Mouse (Mus musculus): ENCODE measurements at regions not wholly inside any gene's neighbourhood (a gene's known extent, or its start where the extent isn't known, plus 50 kb on each side); places are given as distances from the start of the nearest gene placed in this dataset.

DNA sequence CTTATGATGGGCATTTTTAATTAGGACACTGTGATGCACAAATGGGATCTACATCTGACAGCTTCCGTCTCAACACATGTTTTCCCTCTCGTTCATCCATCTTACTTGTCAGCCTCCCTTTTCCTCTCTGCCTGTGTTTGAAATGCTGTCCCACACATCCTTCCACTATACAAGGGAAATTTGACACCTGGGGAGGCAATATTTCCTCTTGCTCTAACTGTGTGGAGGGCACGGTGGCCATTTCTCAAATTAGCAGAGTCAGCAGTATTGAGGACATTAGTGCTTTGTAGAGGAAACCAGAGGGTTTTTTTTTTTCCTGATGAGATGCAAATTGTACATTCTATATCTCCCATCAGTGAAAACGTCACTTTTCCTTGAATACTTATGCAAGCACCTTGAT lies 712.2 kb downstream of the Slc4a3 start:
- Histone ChIP-seq H3K4me3 (ENCODE audit: low read depth, low read length) (no peak overlapping the region), H3K9ac (ENCODE audit: low read depth, low read length) (no peak overlapping the region), H3K36me3 (ENCODE audit: control insufficient read depth, insufficient read depth) (no peaks in the 10 kb centered on the region), H3K4me1 (replicated peaks; ENCODE audit: control insufficient read depth, insufficient read depth, low read length) (no peaks in the 10 kb centered on the region), H3K27me3 (replicated peaks; ENCODE audit: control insufficient read depth, insufficient read depth, low read length) (no peaks in the 10 kb centered on the region), H3K9me3 (ENCODE audit: control insufficient read depth) (no peaks in the 10 kb centered on the region), H3K4me2 (replicated peaks; ENCODE audit: low read depth) (no peak overlapping the region), H3K27ac (ENCODE audit: low read depth, low read length) (no peak overlapping the region)
- 60% methylated on average over 4 of the region's 4 CpGs for WGBS
- ATAC-seq: no peak
- TF ChIP-seq CTCF (IDR thresholded peaks at IDR 0.05; ENCODE audit: low read depth): no peak

DNA sequence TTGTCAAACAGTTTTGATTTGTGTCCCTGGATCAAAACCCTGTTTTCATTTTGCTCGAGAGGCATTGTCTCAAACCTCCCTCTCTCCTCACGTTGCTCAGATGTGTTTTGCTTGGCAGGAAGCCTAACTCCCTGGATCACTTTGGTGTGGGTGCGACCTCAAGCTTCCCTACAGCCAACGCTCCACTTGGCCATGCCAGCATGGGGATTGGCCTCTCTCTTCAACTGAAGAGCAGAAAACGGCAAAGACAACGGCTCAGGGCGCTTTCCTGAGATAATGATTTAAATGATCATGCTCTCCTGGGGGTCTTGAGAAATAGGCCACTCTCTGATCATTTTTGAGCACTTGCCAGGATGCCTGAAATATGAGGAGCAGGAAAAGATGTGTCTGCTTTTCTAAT lies 730.1 kb downstream of the Slc4a3 start:
- no peaks in the 10 kb centered on the region for H3K27me3 ChIP-seq (replicated peaks; ENCODE audit: control insufficient read depth, insufficient read depth, low read length)
- no peak overlapping the region for H3K27ac ChIP-seq (ENCODE audit: low read depth, low read length)
- H3K36me3 ChIP-seq (ENCODE audit: control insufficient read depth, insufficient read depth): no peaks in the 10 kb centered on the region
- no peaks in the 10 kb centered on the region for H3K9me3 ChIP-seq (ENCODE audit: control insufficient read depth)
- ATAC-seq: no peak
- no peak overlapping the region for H3K4me2 ChIP-seq (replicated peaks; ENCODE audit: low read depth)
- no peak for TF ChIP-seq CTCF (IDR thresholded peaks at IDR 0.05; ENCODE audit: low read depth)
- no peak overlapping the region for H3K9ac ChIP-seq (ENCODE audit: low read depth, low read length)
- 48% methylated on average over 7 of the region's 7 CpGs for WGBS
- no peaks in the 10 kb centered on the region for H3K4me1 ChIP-seq (replicated peaks; ENCODE audit: control insufficient read depth, insufficient read depth, low read length)
- H3K4me3 ChIP-seq (ENCODE audit: low read depth, low read length): no peak overlapping the region

DNA sequence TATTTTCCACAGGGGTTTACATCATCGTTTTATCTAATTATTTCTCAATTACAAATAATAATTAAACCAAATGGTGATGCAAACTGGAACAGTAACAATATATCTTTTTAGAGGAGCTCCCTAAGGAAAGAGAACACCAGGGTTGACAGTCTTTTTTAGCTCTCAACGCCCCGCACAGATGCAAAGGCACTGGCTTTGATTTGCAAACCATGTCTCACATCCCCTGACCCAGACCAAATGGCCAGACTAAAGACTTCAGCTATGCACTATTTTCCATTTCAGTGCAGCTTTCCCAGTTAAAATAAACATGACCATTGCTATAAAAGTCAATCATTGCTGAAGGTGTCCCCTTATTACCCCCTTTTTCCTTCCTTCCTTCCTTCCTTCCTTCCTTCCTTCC lies 730.6 kb downstream of the Slc4a3 start:
- H3K4me3 ChIP-seq (ENCODE audit: low read depth, low read length): no peak overlapping the region
- no peaks in the 10 kb centered on the region for H3K4me1 ChIP-seq (replicated peaks; ENCODE audit: control insufficient read depth, insufficient read depth, low read length)
- WGBS: 62% methylated on average over 3 of the region's 3 CpGs
- no peak overlapping the region for H3K9ac ChIP-seq (ENCODE audit: low read depth, low read length)
- H3K9me3 ChIP-seq (ENCODE audit: control insufficient read depth): no peaks in the 10 kb centered on the region
- ATAC-seq: no peak
- no peaks in the 10 kb centered on the region for H3K36me3 ChIP-seq (ENCODE audit: control insufficient read depth, insufficient read depth)
- H3K27me3 ChIP-seq (replicated peaks; ENCODE audit: control insufficient read depth, insufficient read depth, low read length): no peaks in the 10 kb centered on the region
- no peak for TF ChIP-seq CTCF (IDR thresholded peaks at IDR 0.05; ENCODE audit: low read depth)
- H3K27ac ChIP-seq (ENCODE audit: low read depth, low read length): no peak overlapping the region
- H3K4me2 ChIP-seq (replicated peaks; ENCODE audit: low read depth): no peak overlapping the region

DNA sequence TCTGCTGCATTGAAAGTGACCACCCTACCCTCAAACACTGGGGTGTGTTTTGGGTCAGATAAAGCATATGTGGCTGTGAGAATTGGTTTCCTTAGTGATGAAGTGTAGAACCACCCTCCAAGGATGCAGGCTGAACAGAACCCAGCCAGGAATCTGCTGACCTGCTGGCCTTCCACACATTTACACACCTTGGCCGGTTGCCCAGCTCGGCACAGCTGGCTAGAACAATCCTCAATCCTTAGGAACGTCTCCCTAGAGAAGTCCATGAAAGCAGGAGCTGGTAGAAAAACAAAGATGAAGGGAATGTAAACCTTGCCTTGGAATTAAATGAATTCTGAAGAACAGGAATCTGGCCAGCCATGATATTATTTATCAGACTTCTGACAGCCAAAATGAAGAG lies 737.3 kb downstream of the Slc4a3 start:
- H3K9me3 ChIP-seq (ENCODE audit: control insufficient read depth): no peaks in the 10 kb centered on the region
- no peaks in the 10 kb centered on the region for H3K27me3 ChIP-seq (replicated peaks; ENCODE audit: control insufficient read depth, insufficient read depth, low read length)
- no peak for ATAC-seq
- H3K4me3 ChIP-seq (ENCODE audit: low read depth, low read length): no peak overlapping the region
- H3K9ac ChIP-seq (ENCODE audit: low read depth, low read length): no peak overlapping the region
- H3K4me2 ChIP-seq (replicated peaks; ENCODE audit: low read depth): no peak overlapping the region
- 28% methylated on average over 3 of the region's 3 CpGs for WGBS
- no peaks in the 10 kb centered on the region for H3K36me3 ChIP-seq (ENCODE audit: control insufficient read depth, insufficient read depth)
- TF ChIP-seq CTCF (IDR thresholded peaks at IDR 0.05; ENCODE audit: low read depth): no peak
- no peak overlapping the region for H3K27ac ChIP-seq (ENCODE audit: low read depth, low read length)
- no peaks in the 10 kb centered on the region for H3K4me1 ChIP-seq (replicated peaks; ENCODE audit: control insufficient read depth, insufficient read depth, low read length)

DNA sequence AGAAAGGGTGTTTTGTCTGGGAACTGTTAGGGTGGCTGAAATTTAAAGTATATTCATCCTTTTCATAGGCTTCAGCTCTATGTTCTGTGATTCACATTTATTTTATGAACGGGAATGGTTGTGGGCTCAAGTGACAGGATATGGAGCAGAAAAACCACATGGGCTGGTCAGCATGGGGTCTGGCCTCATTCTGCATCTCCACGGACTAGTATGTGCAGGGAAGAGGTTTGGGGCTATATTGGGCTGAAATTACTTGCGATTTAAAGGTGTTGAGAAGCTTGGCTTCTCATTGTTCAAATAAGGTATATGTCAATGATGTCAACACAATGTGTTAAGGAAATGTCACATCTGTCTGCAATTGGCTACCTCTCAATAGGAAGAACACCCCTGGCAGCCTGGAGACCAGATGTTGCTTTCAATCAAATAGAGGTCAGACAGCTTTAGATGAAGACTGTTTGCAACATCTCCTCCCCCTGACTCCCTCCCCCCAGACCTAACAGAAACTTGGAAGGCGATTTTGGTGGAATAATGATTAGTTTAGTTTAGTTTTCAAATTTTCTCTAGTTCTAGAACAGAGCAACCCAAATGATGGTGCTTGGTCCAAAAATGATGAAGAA lies 777.0 kb downstream of the Slc4a3 start:
- Histone ChIP-seq H3K4me1 (replicated peaks; ENCODE audit: control insufficient read depth, insufficient read depth, low read length) (no peaks in the 10 kb centered on the region), H3K36me3 (ENCODE audit: control insufficient read depth, insufficient read depth) (no peaks in the 10 kb centered on the region), H3K9ac (ENCODE audit: low read depth, low read length) (no peak overlapping the region), H3K27me3 (replicated peaks; ENCODE audit: control insufficient read depth, insufficient read depth, low read length) (no peaks in the 10 kb centered on the region), H3K4me2 (replicated peaks; ENCODE audit: low read depth) (no peak overlapping the region), H3K27ac (ENCODE audit: low read depth, low read length) (no peak overlapping the region), H3K9me3 (ENCODE audit: control insufficient read depth) (no peaks in the 10 kb centered on the region), H3K4me3 (ENCODE audit: low read depth, low read length) (no peak overlapping the region)
- ATAC-seq: no peak
- WGBS: 78% methylated on average over 4 of the region's 4 CpGs
- TF ChIP-seq CTCF (IDR thresholded peaks at IDR 0.05; ENCODE audit: low read depth): no peak

DNA sequence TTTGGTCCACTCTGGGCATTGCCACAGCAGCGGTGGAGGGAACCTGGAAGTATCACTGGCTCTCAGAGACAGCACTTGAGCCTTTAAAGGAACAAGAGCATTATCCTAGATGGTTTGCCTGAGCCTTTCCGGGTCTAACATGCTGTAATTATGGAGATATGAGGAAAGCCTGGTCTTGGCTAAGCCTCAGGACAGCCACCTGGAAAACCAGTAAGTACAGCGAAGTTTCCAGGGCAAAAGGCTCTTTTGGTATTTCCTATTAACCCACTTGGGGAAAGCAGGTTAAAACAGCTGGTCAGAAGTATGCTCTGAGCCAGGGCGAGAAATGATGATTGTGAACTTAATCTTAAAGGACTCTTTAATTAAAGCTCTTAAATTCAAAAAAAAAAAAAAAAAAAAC lies 777.5 kb downstream of the Slc4a3 start:
- WGBS: 75% methylated on average over 4 of the region's 4 CpGs
- TF ChIP-seq CTCF (IDR thresholded peaks at IDR 0.05; ENCODE audit: low read depth): no peak
- no peak for ATAC-seq

DNA sequence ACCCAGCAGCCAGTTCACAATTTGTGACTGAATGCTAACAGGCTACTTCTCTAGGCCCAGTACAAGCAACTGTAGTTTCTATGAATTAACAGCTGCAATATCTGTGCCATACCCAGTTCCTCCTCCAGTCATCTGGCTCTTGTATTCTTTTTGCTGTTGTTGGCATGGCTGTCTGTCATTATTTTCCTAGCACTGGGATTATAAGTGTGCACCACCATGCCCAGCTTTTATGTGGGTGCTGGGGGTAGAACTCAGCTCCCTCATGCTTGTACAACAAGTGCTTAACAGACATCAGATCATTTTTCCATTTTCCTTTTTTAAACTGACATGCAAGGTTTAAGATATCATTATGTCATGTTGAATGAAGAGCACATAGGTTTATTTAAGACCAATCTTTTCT lies 789.9 kb downstream of the Slc4a3 start:
- TF ChIP-seq CTCF (IDR thresholded peaks at IDR 0.05; ENCODE audit: low read depth): no peak
- no peak overlapping the region for H3K4me2 ChIP-seq (replicated peaks; ENCODE audit: low read depth)
- ATAC-seq: no peak
- no peaks in the 10 kb centered on the region for H3K27me3 ChIP-seq (replicated peaks; ENCODE audit: control insufficient read depth, insufficient read depth, low read length)
- no peaks in the 10 kb centered on the region for H3K36me3 ChIP-seq (ENCODE audit: control insufficient read depth, insufficient read depth)
- H3K9me3 ChIP-seq (ENCODE audit: control insufficient read depth): no peaks in the 10 kb centered on the region
- no peaks in the 10 kb centered on the region for H3K4me1 ChIP-seq (replicated peaks; ENCODE audit: control insufficient read depth, insufficient read depth, low read length)
- H3K27ac ChIP-seq (ENCODE audit: low read depth, low read length): no peak overlapping the region
- no peak overlapping the region for H3K9ac ChIP-seq (ENCODE audit: low read depth, low read length)
- H3K4me3 ChIP-seq (ENCODE audit: low read depth, low read length): no peak overlapping the region

More for the DNA sequence above, 777.5 kb downstream of the Slc4a3 start:
- H3K9ac ChIP-seq (ENCODE audit: low read depth, low read length): no peak overlapping the region
- H3K27me3 ChIP-seq (replicated peaks; ENCODE audit: control insufficient read depth, insufficient read depth, low read length): no peaks in the 10 kb centered on the region
- H3K9me3 ChIP-seq (ENCODE audit: control insufficient read depth): no peaks in the 10 kb centered on the region
- H3K27ac ChIP-seq (ENCODE audit: low read depth, low read length): no peak overlapping the region
- no peak overlapping the region for H3K4me2 ChIP-seq (replicated peaks; ENCODE audit: low read depth)
- no peak overlapping the region for H3K4me3 ChIP-seq (ENCODE audit: low read depth, low read length)
- no peaks in the 10 kb centered on the region for H3K4me1 ChIP-seq (replicated peaks; ENCODE audit: control insufficient read depth, insufficient read depth, low read length)
- H3K36me3 ChIP-seq (ENCODE audit: control insufficient read depth, insufficient read depth): no peaks in the 10 kb centered on the region
